In the genomic region with DNA sequence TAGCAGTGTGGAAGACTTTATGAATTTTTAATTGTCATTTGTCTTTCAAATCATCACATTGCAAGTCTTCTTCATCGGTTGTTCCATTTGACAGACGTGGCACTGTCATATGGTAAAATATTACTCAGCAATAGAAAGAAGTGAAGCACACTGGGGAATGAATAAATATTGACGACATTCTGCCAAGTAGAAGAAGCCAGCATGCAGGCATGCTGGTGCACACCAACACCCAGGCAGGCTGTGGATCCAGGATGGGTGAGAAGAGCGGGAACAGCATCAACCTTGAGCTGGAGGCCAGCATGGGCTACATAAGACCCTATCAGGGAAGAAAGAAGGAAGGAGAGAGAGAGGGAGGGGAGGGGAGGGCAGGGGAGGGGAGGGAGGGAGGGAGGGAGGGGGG, we compare ENCODE assay signal across 18 mouse cellular contexts.
"Had no signal": no experiment of that assay in that cellular context is flagged by ENCODE, and none has a peak within 500 bp of the region (broad histone marks: within the 10 kb centered on the region; RNA-seq: fewer than 3 reads in every experiment).

No protein-coding gene starts in this region.

- H3K36me3 ChIP-seq: midbrain, embryonic 10.5 days; midbrain, embryonic 12.5 days; neural tube, embryonic 13.5 days; neural tube, embryonic 15.5 days had no signal

- DNase-seq: lung, embryonic 14.5 days; lung, postnatal 10 days; lung, postnatal 4 days; midbrain, embryonic 14.5 days; retina, postnatal 1 day; right cerebral cortex, adult 18-20 months; right cerebral cortex, postnatal 25 days; right cerebral cortex, postnatal 4 days; spleen, adult 18-20 months; thymus, adult 18-20 months; thymus, postnatal 14 days; thymus, postnatal 36 days had no signal

- H3K27me3 ChIP-seq: midbrain, embryonic 12.5 days; neural tube, embryonic 13.5 days; neural tube, embryonic 15.5 days had no signal

- ATAC-seq: midbrain, embryonic 16.5 days had no signal

- H3K9ac ChIP-seq: lung, embryonic 14.5 days; midbrain, embryonic 12.5 days; neural tube, embryonic 13.5 days; neural tube, embryonic 15.5 days had no signal

- H3K4me3 ChIP-seq: midbrain, embryonic 10.5 days; midbrain, embryonic 12.5 days; myocyte; neural tube, embryonic 13.5 days; neural tube, embryonic 15.5 days had no signal

- H3K27ac ChIP-seq: midbrain, embryonic 10.5 days; midbrain, embryonic 12.5 days; neural tube, embryonic 13.5 days; neural tube, embryonic 15.5 days had no signal

- H3K4me1 ChIP-seq: midbrain, embryonic 12.5 days had no signal

- H3K4me2 ChIP-seq: lung, embryonic 14.5 days; midbrain, embryonic 12.5 days; neural tube, embryonic 13.5 days; neural tube, embryonic 15.5 days had no signal

- H3K9me3 ChIP-seq: midbrain, embryonic 10.5 days; midbrain, embryonic 12.5 days; neural tube, embryonic 13.5 days; neural tube, embryonic 15.5 days had no signal
